Mouse (Mus musculus) stomach, postnatal 0 days (tissue): Measurements from ENCODE around the gene Cep83. TPM values are rescaled to one million over a fixed set of nuclear protein-coding genes. Genes with fewer than 3 reads are reported as not detected.

Experiments
- ATAC-seq: fragments of 200-750 bp; cut with Nextera tagmentation; 2 replicates; pipeline ENCODE4 v1.8.0; 2017; ENCODE audit not compliant: low FRiP score, low TSS enrichment
- DNase-seq: peaks from one replicate; pipeline ENCODE4 v3.0.0-alpha.2; 2016; ENCODE audit warnings: low spot score
- H3K27ac ChIP-seq: fragments of 300-500 bp; sonication (generic); replicated peaks from 2 replicates; pipeline ENCODE4 v1.5.1; 2014; ENCODE audit warnings: mild to moderate bottlenecking, control low read depth
- H3K27me3 ChIP-seq: fragments of 300-500 bp; sonication (generic); 2 replicates; pipeline ENCODE4 v1.6.1; 2014; ENCODE audit warnings: low read length; ENCODE audit not compliant: control insufficient read depth, insufficient read depth
- H3K36me3 ChIP-seq: fragments of 300-500 bp; sonication (generic); 2 replicates; pipeline ENCODE4 v1.6.1; 2014; ENCODE audit warnings: low read length, mixed read lengths; ENCODE audit not compliant: control insufficient read depth, insufficient read depth
- H3K4me1 ChIP-seq: fragments of 300-500 bp; sonication (generic); replicated peaks from 2 replicates; pipeline ENCODE4 v1.6.1; 2014; ENCODE audit warnings: antibody characterized with exemption; ENCODE audit not compliant: control insufficient read depth, insufficient read depth
- H3K4me2 ChIP-seq: fragments of 300-500 bp; sonication (generic); replicated peaks from 2 replicates; pipeline ENCODE4 v1.6.1; 2014; ENCODE audit warnings: low read depth, mild to moderate bottlenecking, control low read depth, moderate library complexity
- H3K4me3 ChIP-seq: fragments of 300-500 bp; sonication (generic); 2 replicates; pipeline ENCODE4 v1.5.1; 2014; ENCODE audit warnings: low read depth, low read length, control low read depth
- H3K9ac ChIP-seq: fragments of 300-500 bp; sonication (generic); 2 replicates; pipeline ENCODE4 v1.6.1; 2014; ENCODE audit warnings: mild to moderate bottlenecking, low read length, control low read depth, mixed read lengths
- H3K9me3 ChIP-seq: fragments of 300-500 bp; sonication (generic); 2 replicates; pipeline ENCODE4 v1.6.1; 2016; ENCODE audit warnings: low read length; ENCODE audit not compliant: control insufficient read depth
- CTCF ChIP-seq: IDR thresholded peaks from 2 replicates; pipeline ENCODE4 v1.5.1; 2016; ENCODE audit warnings: antibody characterized with exemption, low read depth, mild to moderate bottlenecking, moderate library complexity
- EP300 ChIP-seq: optimal IDR thresholded peaks from 2 replicates; pipeline ENCODE3; 2016; ENCODE audit warnings: antibody characterized with exemption
- WGBS: fragments of 180-500 bp; shearing (Covaris S2); extraction: QIAGEN DNeasy Blood & Tissue Kit; methylation state at CpG from one replicate; pipeline ENCODE4 v1.1.7; 2014; 5-methylcytosine and 5-hydroxymethylcytosine counted together
- polyA plus RNA-seq: library from polyadenylated mRNA; unstranded; fragments of >200 nt; fragmentation: Nextera tagmentation; extraction: Ambion mirVana; gene quantifications from 2 replicates; pipeline ENCODE4 v1.2.1, GENCODE M21; 2015

Cep83 gene
- polyA plus RNA-seq, 1 experiment from 2014 or later, result 9.9 TPM

GRCm38 (mm10) chr10:94687801-94688419 lies 544 bp upstream of the Cep83 start:
- Histone ChIP-seq H3K4me1 (no peaks in the 10 kb centered on the region), H3K9me3 (no peaks in the 10 kb centered on the region), H3K4me3 (peak overlapping the region; percentile 87), H3K27me3 (no peaks in the 10 kb centered on the region), H3K9ac (peak overlapping the region; percentile 96), H3K4me2 (peak overlapping the region; percentile 71), H3K36me3 (no peaks in the 10 kb centered on the region), H3K27ac (peak overlapping the region; percentile 96)
- ATAC-seq, result peak; percentile 75
- DNase-seq, result no peak
- TF ChIP-seq CTCF, result no peak; the same call in 1 of the 2 replicates
- no peak for TF ChIP-seq EP300
- 1% methylated on average over 20 of the region's 20 CpGs for WGBS

GRCm38 (mm10) chr10:94689176-94689510 lies 689 bp downstream of the Cep83 start:
- Histone ChIP-seq H3K9me3 (no peaks in the 10 kb centered on the region), H3K4me1 (no peaks in the 10 kb centered on the region), H3K27me3 (no peaks in the 10 kb centered on the region), H3K9ac (peak overlapping the region; percentile 96), H3K36me3 (no peaks in the 10 kb centered on the region), H3K27ac (peak overlapping the region; percentile 96), H3K4me2 (peak overlapping the region; percentile 71), H3K4me3 (peak overlapping the region; percentile 87)
- TF ChIP-seq EP300 (no peak), CTCF (no peak)
- DNase-seq (no peak), ATAC-seq (no peak; the same call in 1 of the 2 replicates)
- WGBS, result 2% methylated on average over 7 of the region's 7 CpGs

DNA sequence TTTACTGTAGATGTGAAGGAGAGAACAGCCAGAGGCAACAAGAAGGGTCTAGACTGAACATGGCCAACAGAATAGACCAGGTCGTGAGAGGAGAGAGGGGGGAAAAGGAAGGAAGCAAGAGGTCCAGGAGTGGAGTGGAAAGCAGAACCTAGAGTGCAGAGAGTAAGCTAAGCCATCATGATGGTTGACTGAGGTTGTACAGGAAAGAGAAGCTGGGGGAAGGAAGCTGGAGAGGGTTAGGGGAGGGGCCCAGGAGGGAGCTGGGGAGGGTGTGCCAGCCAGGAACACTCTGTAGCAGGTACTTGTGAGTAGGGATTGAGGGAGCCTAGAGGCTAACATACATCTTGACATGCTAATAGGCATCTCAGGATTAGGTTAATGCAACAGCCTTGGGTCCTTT lies 1.9 kb downstream of the Cep83 start:
- H3K36me3 ChIP-seq, result no peaks in the 10 kb centered on the region
- 44% methylated on average over 1 of the region's 1 CpGs for WGBS
- H3K9ac ChIP-seq, result no peak overlapping the region
- no peaks in the 10 kb centered on the region for H3K9me3 ChIP-seq
- TF ChIP-seq CTCF (no peak), EP300 (no peak)
- no peak overlapping the region for H3K27ac ChIP-seq
- H3K4me1 ChIP-seq, result no peaks in the 10 kb centered on the region
- H3K4me2 ChIP-seq, result no peak overlapping the region
- no peaks in the 10 kb centered on the region for H3K27me3 ChIP-seq
- no peak overlapping the region for H3K4me3 ChIP-seq
- DNase-seq (no peak), ATAC-seq (no peak)

DNA sequence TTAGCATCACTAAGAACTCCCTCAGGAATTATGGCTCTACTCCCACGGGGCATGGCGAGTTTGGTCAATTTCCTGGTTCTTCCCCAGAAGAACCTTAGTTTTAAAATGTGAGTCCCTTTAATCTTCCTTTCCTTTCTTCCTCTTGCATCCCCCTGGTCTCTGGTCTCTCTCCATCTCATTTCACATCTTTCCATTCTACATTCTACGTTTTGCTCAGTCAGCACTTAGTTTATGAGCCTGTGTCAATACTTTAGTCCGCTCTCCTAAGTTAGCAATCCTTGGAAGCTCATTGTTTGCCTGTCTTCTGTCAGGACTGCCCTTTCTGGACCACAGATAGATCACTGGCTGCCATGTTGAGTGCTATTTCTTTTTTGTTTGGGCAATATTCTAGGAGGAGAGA lies 3.7 kb downstream of the Cep83 start:
- ATAC-seq (no peak), DNase-seq (no peak)
- Histone ChIP-seq H3K27ac (no peak overlapping the region), H3K4me3 (no peak overlapping the region), H3K9me3 (no peaks in the 10 kb centered on the region), H3K9ac (no peak overlapping the region), H3K36me3 (no peaks in the 10 kb centered on the region), H3K4me1 (no peaks in the 10 kb centered on the region), H3K27me3 (no peaks in the 10 kb centered on the region), H3K4me2 (no peak overlapping the region)
- TF ChIP-seq EP300 (no peak), CTCF (no peak)
- WGBS, result 94% methylated on average over 4 of the region's 4 CpGs

DNA sequence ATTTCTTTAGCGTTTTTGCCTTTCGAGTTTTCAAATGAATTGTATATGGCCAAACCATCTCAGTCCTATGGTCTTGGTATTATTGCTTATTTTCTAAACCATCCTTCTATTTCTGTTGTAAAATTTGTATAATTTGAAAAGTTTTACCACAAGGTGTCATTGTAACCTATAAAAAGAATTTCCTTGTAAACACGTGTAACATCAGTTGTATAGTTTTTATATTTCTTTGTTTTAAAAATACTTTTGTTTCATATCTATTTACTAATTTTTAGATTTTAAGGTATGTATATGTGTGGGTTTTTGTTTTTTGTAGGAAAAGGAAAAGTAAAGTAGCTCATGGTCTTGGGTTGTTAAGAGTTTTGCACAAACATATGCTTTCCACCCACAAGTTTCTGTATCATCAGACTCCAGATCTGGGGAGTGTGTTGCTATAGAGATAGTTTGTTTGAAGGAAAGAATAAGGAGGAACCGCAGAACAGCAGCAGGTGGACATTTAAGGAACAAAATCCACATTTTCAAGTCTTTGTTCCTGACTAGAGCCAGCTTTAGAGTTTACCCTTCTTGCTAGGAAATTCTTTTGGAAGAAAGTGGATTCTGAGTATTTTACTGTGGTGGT lies 17.3 kb downstream of the Cep83 start:
- Histone ChIP-seq H3K36me3 (no peaks in the 10 kb centered on the region), H3K27me3 (no peaks in the 10 kb centered on the region), H3K4me3 (no peak overlapping the region), H3K4me2 (no peak overlapping the region), H3K27ac (no peak overlapping the region), H3K4me1 (no peaks in the 10 kb centered on the region), H3K9ac (no peak overlapping the region), H3K9me3 (no peaks in the 10 kb centered on the region)
- DNase-seq (no peak), ATAC-seq (no peak)
- peak; percentile 35; the same call in 1 of the 2 replicates for TF ChIP-seq CTCF
- TF ChIP-seq EP300, result no peak
- WGBS, result 63% methylated on average over 4 of the region's 4 CpGs

DNA sequence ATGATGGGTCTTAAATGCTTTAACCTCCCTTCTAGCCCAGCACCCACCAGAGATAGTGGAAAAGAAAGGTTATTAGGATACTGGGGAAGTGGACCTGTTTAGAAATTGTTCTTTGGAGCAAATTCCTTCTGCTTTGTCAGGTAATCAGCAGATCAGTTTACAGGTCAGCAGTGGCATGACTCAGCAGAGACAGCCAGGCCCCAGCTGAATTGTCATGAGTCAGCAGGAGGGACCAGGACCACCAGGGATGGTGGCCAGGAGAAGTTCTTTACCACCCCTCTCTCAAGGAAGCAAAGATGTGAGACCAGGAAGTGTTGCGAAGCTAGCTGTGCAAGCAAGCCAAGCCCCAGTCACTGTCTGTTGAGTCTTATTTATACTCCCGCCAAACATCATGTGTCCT lies 18.2 kb downstream of the Cep83 start:
- ATAC-seq (no peak), DNase-seq (no peak)
- Histone ChIP-seq H3K9me3 (no peaks in the 10 kb centered on the region), H3K27me3 (no peaks in the 10 kb centered on the region), H3K4me1 (no peaks in the 10 kb centered on the region), H3K27ac (no peak overlapping the region), H3K4me3 (no peak overlapping the region), H3K9ac (no peak overlapping the region), H3K4me2 (no peak overlapping the region), H3K36me3 (no peaks in the 10 kb centered on the region)
- WGBS, result 92% methylated on average over 2 of the region's 2 CpGs
- no peak for TF ChIP-seq EP300
- TF ChIP-seq CTCF, result no peak
